Mouse (Mus musculus) testis, postnatal 10 days (tissue): ENCODE results near the gene Tmem87a.

Source experiments
- DNase-seq: peaks from one replicate; pipeline ENCODE4 v3.0.0; 2021; ENCODE audit warnings: low spot score

Gene Tmem87a

DNA sequence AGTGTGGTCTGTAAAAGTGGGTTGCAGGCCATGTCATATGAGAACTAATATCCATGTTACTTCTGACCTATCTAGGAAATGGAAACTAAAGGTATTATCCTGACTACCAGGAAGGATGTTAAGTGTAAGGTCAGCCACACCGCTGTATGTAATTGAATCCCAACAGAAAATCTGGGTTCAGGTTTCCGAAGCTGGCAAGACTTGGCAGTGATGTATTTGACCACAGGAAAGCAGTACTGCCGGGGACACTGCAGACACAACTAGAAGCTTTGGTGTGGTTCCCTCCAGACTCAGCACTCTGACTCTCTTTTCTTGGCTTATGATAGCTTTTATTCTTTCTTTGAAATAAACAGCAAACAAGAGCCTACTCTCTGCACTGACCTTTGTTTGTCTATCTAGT is 37.4 kb downstream of the Tmem87a start:
- DNase-seq, result no peak

DNA sequence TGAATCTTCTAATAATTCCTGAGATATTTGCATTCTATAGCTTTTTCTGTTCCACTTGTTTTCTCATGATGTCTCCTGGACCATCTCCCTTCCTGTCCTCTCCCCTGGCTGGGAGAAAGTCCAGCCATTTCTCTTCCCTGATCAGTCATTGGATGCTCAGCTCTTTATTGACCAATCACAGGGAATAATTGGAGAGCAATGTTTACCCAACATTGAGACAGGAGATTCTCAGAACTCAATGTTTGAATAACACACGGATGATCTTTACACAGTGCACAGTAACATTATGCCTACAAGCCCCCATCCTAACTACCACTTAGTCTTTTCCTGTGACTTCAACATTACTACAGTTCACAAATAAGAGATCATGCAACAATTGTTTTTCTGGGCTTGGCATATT is 43.5 kb downstream of the Tmem87a start:
- no peak for DNase-seq

DNA sequence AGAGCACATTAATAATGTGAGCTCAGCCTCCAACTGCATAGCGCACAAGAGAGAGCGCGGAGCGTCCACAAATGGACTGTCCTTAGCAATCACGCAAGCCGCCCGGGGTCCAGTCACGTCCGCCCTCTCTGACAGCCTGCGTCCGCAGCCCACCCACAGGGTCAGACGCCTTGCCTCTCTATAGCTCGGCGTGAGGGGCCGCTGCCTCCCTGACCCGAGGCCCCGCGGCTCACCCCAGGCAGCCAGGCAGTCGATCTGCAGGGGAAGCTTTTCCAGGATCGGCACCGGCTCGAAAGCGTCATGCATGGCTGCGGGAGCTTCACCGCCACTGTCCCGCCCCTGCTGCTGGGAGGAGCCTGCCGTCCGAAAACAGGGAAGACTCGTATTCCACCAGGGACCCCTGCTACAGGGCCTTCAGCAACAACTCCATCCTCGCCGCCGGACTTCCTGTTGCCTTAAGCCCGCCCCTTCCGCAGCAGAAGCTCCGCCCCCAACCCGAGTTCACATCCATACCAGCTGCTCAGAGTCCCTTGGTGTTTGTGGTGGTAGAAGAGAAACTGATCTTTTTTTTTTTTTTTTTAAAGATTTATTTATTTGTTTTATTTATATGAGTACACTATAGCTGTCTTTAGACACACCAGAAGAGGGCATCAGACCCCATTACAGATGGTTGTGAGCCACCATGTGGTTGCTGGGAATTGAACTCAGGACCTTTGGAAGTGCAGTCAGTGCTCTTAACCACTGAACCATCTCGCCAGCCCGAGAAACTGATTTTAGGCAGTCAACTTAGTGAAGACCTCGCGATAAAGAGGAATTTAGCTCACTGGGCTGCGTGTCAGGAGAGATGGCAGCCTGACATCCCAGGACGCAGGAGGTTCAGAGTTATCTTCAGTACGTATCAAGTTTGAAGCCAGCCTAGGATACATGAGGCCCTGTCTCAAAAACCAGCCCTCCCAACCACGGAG is 50.9 kb downstream of the Tmem87a start, which contains the start of gene Vps39:
Vps39 (minus strand) TSS at position 456 of the 965 bp plus-strand sequence.
- peak; percentile 96 for DNase-seq

DNA sequence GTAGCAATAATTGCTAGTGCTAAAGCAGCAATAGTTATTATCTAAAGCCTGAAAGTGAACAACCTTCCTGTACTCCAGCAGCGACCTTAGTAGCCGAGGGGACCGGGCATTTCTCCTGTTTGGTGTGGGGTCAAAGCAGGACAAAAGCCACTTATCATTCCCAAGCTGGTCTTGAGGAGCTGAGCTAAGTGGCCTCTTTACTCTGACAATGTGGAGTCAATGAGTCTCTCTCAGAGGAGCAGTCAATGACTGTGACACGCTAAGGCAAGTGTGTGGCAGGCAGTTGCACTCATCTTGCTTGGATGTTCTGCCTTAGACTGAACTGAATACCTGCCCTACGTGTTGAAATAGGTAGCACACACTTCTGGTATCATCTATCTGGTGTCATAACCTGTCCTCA is 52.6 kb downstream of the Tmem87a start:
- DNase-seq, result no peak

DNA sequence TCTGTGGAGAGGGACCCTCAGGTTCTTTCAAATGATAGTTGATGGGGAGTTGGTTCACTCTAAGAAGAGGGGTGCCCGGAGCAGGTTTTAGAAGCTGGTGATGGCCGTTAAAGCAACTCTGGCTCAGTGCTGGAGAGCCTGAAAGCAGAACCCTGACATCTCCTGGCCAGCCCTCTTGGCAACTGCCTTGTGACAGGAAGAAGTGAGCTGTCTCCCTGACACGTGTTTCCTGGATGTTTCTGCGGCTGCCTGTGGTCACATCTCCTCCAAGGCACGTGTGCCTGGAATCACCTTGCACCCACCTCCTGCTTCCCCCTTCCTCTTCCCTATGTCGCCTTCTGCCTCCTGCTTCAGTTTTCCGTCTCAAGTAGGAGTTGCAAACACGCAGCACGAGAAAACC is 55.8 kb downstream of the Tmem87a start:
- no peak for DNase-seq

DNA sequence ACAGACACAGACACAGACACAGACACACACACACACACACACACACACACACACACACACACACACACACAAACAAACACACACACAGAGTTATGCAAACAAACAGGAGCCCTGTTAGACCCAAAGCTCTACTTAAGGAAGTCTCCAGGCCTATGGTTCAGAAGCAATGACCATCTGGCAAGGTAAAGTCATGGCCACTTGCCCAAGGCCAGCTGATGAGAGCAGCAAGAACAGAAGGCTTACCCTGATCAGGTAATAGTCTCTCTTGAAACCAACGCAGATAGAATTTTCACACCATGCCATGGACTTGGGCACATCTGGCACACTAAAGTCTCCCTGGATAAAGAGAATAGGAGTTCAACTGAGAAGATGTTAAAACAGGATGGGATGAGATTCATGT is 62.2 kb downstream of the Tmem87a start:
- DNase-seq, result peak; percentile 12

DNA sequence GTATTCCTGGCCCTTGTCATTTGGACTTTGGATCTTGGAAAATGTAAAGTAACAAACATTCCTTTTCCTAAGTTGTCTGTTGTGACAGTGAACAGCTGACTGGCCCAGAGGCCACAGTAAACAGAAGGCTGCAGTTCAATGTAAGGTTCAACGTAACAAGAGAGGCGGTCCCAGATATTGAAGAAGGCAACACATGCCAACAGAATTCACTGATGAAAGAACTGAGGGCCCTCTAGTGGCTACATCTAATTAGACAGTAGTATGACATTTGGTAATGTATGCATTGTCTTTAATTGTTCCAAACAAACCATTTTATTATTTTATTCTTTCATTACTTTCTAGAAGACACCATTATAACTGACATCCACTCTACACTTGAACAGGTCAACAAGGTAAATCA is 66.0 kb downstream of the Tmem87a start:
- no peak for DNase-seq

DNA sequence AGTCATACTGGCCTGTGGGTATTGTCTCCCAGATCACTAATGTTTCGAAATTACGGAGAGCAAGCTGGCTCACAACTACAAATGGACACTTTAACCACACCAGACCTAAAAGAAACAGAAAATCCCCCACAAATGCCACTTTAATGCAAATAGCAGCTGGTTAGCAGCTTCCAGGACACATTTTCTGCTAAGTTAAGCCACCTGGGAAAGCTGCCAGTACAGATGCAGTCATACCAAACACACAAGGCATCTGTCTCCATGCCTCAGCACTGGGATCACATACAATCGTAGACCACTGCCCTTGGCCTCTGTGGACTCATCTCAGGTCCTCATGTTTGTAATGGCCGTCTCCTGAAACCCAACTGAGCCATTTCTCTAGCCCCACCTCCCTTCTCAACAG is 72.3 kb downstream of the Tmem87a start:
- no peak for DNase-seq

DNA sequence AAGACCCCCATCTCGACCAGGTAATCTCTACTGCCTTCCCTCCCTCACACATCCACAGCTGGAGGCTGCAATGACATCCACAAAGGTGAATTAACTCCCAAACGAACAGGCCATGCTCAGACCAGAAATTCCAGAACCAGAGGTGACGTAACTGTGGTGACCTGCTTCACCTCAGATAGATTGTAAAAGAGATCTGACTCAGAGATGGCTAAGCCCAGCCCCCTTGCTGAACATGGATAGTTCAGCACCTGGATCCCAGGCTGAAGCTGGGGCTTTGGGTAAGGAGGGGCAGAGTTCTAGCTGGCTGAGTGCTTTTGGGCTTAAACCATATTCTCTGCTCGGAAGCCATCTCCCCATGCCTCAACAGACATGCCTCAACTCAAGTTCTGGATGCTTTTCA is 88.8 kb downstream of the Tmem87a start:
- DNase-seq, result no peak

DNA sequence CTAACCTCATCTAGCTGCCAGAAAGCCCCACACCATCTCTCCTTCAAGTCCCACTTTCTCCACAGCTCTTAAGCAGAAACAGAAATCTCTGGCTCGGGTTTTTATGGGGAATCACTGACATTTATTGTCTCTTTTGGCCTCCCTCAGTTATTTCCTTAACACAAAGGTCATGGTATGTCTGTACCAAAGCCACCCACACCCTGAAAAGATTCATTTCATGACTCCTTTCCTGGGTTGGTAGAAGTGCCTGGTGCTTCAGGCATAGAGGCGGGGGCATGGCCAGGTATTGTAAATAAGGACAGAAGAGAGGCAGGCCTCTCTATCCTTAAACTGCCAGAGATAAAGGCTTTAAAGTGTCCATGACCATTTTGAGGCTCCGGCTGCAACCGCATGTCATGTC is 89.4 kb downstream of the Tmem87a start:
- DNase-seq, result no peak

DNA sequence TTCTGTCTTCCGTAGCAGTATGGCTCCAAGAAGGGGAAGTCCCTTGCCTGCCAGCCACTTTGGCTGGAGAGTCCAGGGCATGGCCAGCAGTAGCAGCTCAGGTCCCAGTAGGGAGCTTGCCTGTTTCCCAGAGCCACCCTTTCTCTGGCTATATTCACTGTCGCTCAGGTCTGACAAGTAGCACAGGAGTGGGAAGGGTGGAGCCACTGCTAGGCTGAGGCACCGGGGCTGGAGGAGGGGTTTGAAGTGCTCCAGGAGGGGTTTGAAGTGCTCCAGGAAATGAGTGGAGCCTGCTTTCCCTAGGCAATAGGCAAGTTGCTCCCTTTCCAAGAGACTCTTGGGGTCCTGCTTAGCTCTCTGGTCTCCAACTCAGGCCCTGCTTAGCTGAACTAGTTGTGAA is 89.9 kb downstream of the Tmem87a start, which contains the start of gene Pla2g4f:
Pla2g4f (minus strand) TSS at position 190 of the 400 bp plus-strand sequence.
- DNase-seq, result no peak

DNA sequence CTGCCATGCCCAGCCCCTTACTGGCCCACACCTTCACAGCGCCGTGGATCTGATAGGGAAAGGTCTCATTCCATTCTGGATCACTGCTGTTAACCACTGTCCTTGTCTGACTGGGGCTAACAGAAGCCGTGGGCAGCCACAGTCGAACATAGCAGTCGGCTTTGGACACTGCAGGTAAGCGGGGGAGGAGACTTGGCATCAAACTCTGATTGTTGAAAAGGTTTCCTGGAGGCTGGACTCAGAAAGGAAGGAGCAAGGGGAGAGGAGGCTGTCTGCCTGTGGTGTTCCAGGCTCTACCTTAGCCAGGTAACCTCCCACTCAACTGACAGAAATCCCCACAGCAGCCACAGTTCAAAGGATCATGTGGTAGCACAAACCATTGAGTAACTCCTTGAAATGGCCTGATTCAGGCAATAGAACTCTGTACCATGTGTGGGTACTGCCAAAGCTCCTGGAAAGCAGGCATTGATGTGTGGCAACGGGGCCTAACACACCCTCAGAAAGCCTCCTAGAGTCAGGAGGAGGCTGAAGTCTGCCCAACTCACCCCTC is 91.6 kb downstream of the Tmem87a start:
- no peak for DNase-seq
